Mouse (Mus musculus) fibroblast of lung, adult 2 months (primary cell): ENCODE measurements around the gene Zfp511.

Source experiments
- DNase-seq: peaks from one replicate; pipeline ENCODE4 v3.0.0-alpha.2; 2011; ENCODE audit warnings: low read depth

The Zfp511 gene

GRCm38 (mm10) chr7:140036281-140037170, at the start of gene Zfp511, which contains the start of gene Tubgcp2:
TSS of gene Zfp511 (plus strand) at chr7:140036391.
TSS of gene Tubgcp2 (minus strand) at chr7:140036669.
- DNase-seq: peak; percentile 81

GRCm38 (mm10) chr7:139988272-139988671, 47.9 kb upstream of the Zfp511 start:
- DNase-seq: no peak

- no peak for DNase-seq
Measured at GRCm38 (mm10) chr7:139990864-139991394, 45.3 kb upstream of the Zfp511 start.

- DNase-seq: no peak
Measured at GRCm38 (mm10) chr7:139992406-139992805, 43.8 kb upstream of the Zfp511 start, which contains the start of gene Adam8. TSS of gene Adam8 (minus strand) at chr7:139992562.

- DNase-seq: no peak
Measured at GRCm38 (mm10) chr7:139993532-139993931, 42.7 kb upstream of the Zfp511 start.

- DNase-seq: no peak
Measured at GRCm38 (mm10) chr7:139994202-139994601, 42.0 kb upstream of the Zfp511 start.

- DNase-seq: no peak
Measured at GRCm38 (mm10) chr7:139994676-139995075, 41.5 kb upstream of the Zfp511 start.

- no peak for DNase-seq
Measured at GRCm38 (mm10) chr7:139998691-139999350, 37.4 kb upstream of the Zfp511 start.

GRCm38 (mm10) chr7:140001086-140001740, 35.0 kb upstream of the Zfp511 start:
- DNase-seq: no peak

- no peak for DNase-seq
Measured at GRCm38 (mm10) chr7:140004666-140005065, 31.5 kb upstream of the Zfp511 start.

- DNase-seq: no peak
Measured at GRCm38 (mm10) chr7:140006861-140007611, 29.2 kb upstream of the Zfp511 start.

- DNase-seq: no peak
Measured at GRCm38 (mm10) chr7:140007781-140008180, 28.4 kb upstream of the Zfp511 start.

GRCm38 (mm10) chr7:140011336-140011735, 24.9 kb upstream of the Zfp511 start:
- DNase-seq: no peak

- no peak for DNase-seq
Measured at GRCm38 (mm10) chr7:140031771-140032170, 4.4 kb upstream of the Zfp511 start.

- DNase-seq: no peak
Measured at GRCm38 (mm10) chr7:140032366-140032765, 3.8 kb upstream of the Zfp511 start.

GRCm38 (mm10) chr7:140033386-140033785, 2.8 kb upstream of the Zfp511 start:
- DNase-seq: no peak

- DNase-seq: no peak
Measured at GRCm38 (mm10) chr7:140035456-140035855, 735 bp upstream of the Zfp511 start.

GRCm38 (mm10) chr7:140037171-140037555, 972 bp downstream of the Zfp511 start:
- no peak for DNase-seq

GRCm38 (mm10) chr7:140042728-140043127, 6.5 kb downstream of the Zfp511 start:
- no peak for DNase-seq

- DNase-seq: no peak
Measured at GRCm38 (mm10) chr7:140045546-140045945, 9.4 kb downstream of the Zfp511 start.

- DNase-seq: no peak
Measured at GRCm38 (mm10) chr7:140047811-140048311, 11.7 kb downstream of the Zfp511 start.
